Mouse (Mus musculus) lung, embryonic 14.5 days (tissue): Measurements from ENCODE around the gene Nup37. TPM values are rescaled to one million over a fixed set of nuclear protein-coding genes. Genes with fewer than 3 reads are reported as not detected.

Experiments
- ATAC-seq: fragments of 200-750 bp; cut with Nextera tagmentation; 2 replicates; pipeline ENCODE4 v1.8.0; 2017; ENCODE audit warnings: mild to moderate bottlenecking, moderate TSS enrichment, moderate library complexity; ENCODE audit not compliant: insufficient read depth
- DNase-seq: peaks from one replicate; pipeline ENCODE4 v3.0.0-alpha.2; 2015
- H3K27ac ChIP-seq: fragments of 300-500 bp; sonication (generic); 2 replicates; pipeline ENCODE4 v1.5.1; 2014; ENCODE audit warnings: low read depth, mild to moderate bottlenecking, moderate library complexity
- H3K27me3 ChIP-seq: fragments of 300-500 bp; sonication (generic); 2 replicates; pipeline ENCODE4 v1.6.1; 2014; ENCODE audit warnings: low read length, control low read depth; ENCODE audit not compliant: insufficient read depth
- H3K36me3 ChIP-seq: fragments of 300-500 bp; sonication (generic); 2 replicates; pipeline ENCODE4 v1.6.1; 2014; ENCODE audit warnings: control low read depth; ENCODE audit not compliant: insufficient read depth
- H3K4me1 ChIP-seq: fragments of 300-500 bp; sonication (generic); 2 replicates; pipeline ENCODE4 v1.6.1; 2014; ENCODE audit warnings: antibody characterized with exemption, control low read depth; ENCODE audit not compliant: insufficient read depth
- H3K4me2 ChIP-seq: fragments of 300-500 bp; sonication (generic); 2 replicates; pipeline ENCODE4 v1.6.1; 2014; ENCODE audit warnings: mild to moderate bottlenecking
- H3K4me3 ChIP-seq: fragments of 300-500 bp; sonication (generic); 2 replicates; pipeline ENCODE4 v1.5.1; 2014; ENCODE audit warnings: low read depth, low read length
- H3K9ac ChIP-seq: fragments of 300-500 bp; sonication (generic); 2 replicates; pipeline ENCODE4 v1.6.1; 2014
- H3K9me3 ChIP-seq: fragments of 300-500 bp; sonication (generic); 2 replicates; pipeline ENCODE4 v1.6.1; 2016; ENCODE audit warnings: low read depth, low read length, control low read depth
- CTCF ChIP-seq: IDR thresholded peaks from 2 replicates; pipeline ENCODE4 v1.5.1; 2016; ENCODE audit warnings: antibody characterized with exemption, low read depth
- WGBS: fragments of 180-500 bp; shearing (Covaris S2); extraction: QIAGEN DNeasy Blood & Tissue Kit; methylation state at CpG from one replicate; pipeline ENCODE4 v1.1.7; 2014; 5-methylcytosine and 5-hydroxymethylcytosine counted together
- polyA plus RNA-seq: library from polyadenylated mRNA; unstranded; fragments of >200 nt; fragmentation: Nextera tagmentation; extraction: Ambion mirVana; gene quantifications from 2 replicates; pipeline ENCODE4 v1.2.1, GENCODE M21; 2014

Gene Nup37
- polyA plus RNA-seq, 1 experiment from 2014 or later, result 109 TPM

DNA sequence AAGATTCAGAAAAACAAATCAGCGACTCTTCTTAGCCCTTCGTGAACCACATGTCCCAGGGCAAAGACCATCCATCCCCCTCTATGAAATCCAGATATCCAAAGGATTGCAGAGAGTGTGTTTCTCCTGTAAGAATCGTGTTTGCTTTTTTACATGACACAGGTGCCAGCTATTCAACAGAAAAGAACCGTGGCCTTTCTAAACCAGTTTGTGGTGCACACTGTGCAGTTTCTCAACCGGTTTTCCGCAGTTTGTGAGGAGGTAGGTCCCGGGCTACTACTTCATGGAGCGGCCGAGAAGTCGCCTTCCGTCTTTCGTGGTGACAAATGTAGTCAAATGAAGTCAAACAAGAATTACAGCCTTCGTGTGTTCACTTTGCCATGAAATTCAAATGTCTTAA lies 54.9 kb downstream of the Nup37 start:
- WGBS, result 69% methylated on average over 13 of the region's 13 CpGs
- DNase-seq, result peak; percentile 14
- Histone ChIP-seq H3K36me3 (no peaks in the 10 kb centered on the region), H3K4me3 (peak overlapping the region; percentile 56), H3K9me3 (no peaks in the 10 kb centered on the region), H3K4me2 (peak overlapping the region; percentile 63), H3K4me1 (0 out of 2 replicates have a peak, but pooled peaks cover 4% of the 10 kb centered on the region), H3K27me3 (no peaks in the 10 kb centered on the region), H3K27ac (peak overlapping the region; percentile 34), H3K9ac (peak overlapping the region; percentile 65)
- no peak; the same call in 1 of the 2 replicates for ATAC-seq
- no peak for TF ChIP-seq CTCF

DNA sequence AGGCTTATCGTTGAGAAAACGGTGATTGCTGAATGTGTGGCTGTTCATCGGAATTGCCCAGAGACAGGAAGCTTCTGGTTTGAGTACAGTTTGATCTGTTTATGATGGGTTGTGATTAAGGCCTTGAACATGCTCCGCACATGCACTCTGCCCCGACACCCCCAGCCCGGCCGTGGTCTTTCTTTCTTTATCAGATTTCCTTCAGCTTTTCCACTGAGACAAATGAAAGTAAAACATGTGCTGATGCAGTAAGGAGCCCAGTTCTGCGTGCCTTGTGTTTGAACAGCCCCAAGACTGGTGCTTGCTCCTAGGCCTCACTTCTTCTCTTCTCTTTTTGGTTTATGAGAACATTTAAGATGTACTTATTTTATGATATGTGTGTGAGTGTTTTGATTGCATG lies 55.8 kb downstream of the Nup37 start:
- H3K9me3 ChIP-seq, result no peaks in the 10 kb centered on the region
- H3K4me2 ChIP-seq, result no peak overlapping the region
- no peak for ATAC-seq

DNA sequence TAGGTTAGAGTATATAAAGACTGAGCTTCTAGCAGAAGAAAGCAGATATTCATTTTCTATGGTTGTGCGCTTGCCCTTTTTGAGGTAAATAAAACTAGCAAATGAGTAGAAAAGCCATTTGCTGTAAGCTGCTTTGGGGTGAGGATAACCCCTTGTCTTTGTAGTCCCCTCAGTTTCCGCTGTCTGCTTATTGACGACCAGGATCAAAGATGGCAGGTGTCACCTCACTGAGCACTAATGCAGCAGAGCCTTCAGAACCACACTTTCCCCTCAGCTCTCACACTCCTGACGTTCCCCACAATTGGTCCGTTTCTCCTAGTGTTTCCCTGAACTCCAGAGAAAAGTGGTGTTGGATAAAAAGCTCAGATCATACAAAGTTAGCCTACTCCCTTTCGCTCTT lies 56.4 kb downstream of the Nup37 start:
- 0 out of 2 replicates have a peak, but pooled peaks cover 4% of the 10 kb centered on the region for H3K4me1 ChIP-seq
- no peak overlapping the region for H3K4me3 ChIP-seq
- WGBS, result 92% methylated on average over 6 of the region's 6 CpGs
- no peaks in the 10 kb centered on the region for H3K9me3 ChIP-seq
- ATAC-seq (no peak), DNase-seq (no peak)
- H3K36me3 ChIP-seq, result no peaks in the 10 kb centered on the region
- no peak overlapping the region for H3K27ac ChIP-seq
- no peak overlapping the region for H3K9ac ChIP-seq
- no peak overlapping the region for H3K4me2 ChIP-seq
- no peak for TF ChIP-seq CTCF
- H3K27me3 ChIP-seq, result no peaks in the 10 kb centered on the region

More for the DNA sequence above, 55.8 kb downstream of the Nup37 start:
- H3K4me3 ChIP-seq, result no peak overlapping the region
- DNase-seq, result no peak
- H3K9ac ChIP-seq, result no peak overlapping the region
- H3K4me1 ChIP-seq, result 0 out of 2 replicates have a peak, but pooled peaks cover 4% of the 10 kb centered on the region
- TF ChIP-seq CTCF, result no peak
- no peaks in the 10 kb centered on the region for H3K36me3 ChIP-seq
- no peak overlapping the region for H3K27ac ChIP-seq
- no peaks in the 10 kb centered on the region for H3K27me3 ChIP-seq
- 80% methylated on average over 8 of the region's 8 CpGs for WGBS

DNA sequence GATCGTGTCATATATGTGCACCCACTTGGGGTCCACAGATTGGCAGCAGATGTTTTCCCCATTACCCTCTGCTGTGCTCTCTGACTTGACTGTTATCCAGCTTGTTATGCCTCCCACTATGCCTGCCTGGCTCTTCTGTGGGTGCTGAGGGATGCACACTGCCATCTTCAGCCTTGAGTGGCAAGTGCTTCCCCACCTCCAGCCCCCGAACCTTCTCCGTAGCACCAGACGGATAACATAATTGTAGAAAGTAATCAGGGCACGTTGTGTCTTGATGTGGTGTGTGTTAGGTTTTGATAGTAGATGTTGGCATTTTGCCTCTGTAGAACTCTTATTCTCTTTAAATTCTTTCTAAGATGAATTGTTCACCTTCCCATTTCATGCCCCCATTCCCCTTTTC lies 65.9 kb downstream of the Nup37 start:
- Histone ChIP-seq H3K9me3 (no peaks in the 10 kb centered on the region), H3K9ac (no peak overlapping the region), H3K4me1 (no peaks in the 10 kb centered on the region), H3K27me3 (no peaks in the 10 kb centered on the region), H3K4me2 (no peak overlapping the region), H3K4me3 (no peak overlapping the region), H3K27ac (no peak overlapping the region), H3K36me3 (peaks cover 11% of the 10 kb centered on the region)
- ATAC-seq (no peak), DNase-seq (no peak)
- TF ChIP-seq CTCF, result no peak
- 86% methylated on average over 5 of the region's 5 CpGs for WGBS

DNA sequence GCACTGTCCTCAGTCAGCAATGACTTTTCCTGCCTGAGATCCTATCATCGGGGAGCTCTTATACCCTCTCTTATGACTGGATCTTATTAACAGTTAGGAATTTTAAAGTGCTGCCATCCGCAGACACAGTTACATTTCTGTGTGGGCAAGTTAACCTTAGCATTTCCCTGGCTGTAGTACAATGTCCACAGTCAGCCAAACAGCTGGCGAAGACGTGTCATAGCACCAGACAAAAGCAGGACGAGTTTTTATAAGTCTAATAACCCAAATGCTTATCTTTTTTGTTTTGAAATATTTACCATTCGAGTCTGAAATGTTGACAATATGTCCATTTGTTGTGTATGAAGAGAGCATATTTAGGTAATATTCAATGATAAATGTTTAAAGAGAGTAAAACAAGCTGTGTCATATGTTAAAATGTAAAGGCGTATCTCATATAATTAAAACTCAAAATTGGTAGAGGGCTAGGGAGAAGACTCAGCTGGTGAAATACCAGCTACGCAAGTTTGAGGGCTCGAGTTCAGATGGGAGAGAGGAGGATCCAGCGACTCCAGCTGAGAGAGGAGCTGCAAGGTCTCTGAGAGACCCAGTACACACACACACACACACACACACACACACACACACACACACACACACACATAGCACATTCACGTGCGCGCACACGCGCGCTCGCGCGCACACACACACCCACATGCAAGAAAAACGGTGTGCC lies 68.2 kb downstream of the Nup37 start:
- TF ChIP-seq CTCF, result no peak
- no peak overlapping the region for H3K4me2 ChIP-seq
- H3K4me1 ChIP-seq, result no peaks in the 10 kb centered on the region
- no peak overlapping the region for H3K9ac ChIP-seq
- no peaks in the 10 kb centered on the region for H3K9me3 ChIP-seq
- DNase-seq (peak; percentile 57), ATAC-seq (peak; percentile 73)
- peaks cover 11% of the 10 kb centered on the region for H3K36me3 ChIP-seq
- 77% methylated on average over 20 of the region's 20 CpGs for WGBS
- H3K27ac ChIP-seq, result no peak overlapping the region
- H3K27me3 ChIP-seq, result no peaks in the 10 kb centered on the region
- H3K4me3 ChIP-seq, result no peak overlapping the region

DNA sequence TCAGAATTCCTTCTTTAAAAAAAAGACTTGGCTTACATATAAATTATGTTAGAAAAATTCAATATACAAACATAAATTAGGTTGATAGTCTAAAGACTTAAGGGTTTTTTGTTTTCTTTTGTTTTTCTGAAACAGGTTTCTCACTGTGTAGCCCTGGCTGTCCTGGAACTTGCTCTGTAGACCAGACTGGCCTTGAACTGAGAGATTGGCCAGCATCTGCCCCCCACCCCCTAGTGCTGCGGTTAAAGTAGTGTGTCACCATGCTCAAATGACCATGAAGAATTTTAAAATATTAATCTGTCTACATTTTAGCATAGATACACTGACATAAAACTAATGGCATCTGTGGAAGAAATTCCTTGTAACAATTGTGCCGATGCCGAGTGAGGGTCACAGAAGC lies 71.4 kb downstream of the Nup37 start:
- Histone ChIP-seq H3K4me3 (no peak overlapping the region), H3K4me1 (no peaks in the 10 kb centered on the region), H3K9ac (no peak overlapping the region), H3K9me3 (no peaks in the 10 kb centered on the region), H3K27ac (no peak overlapping the region), H3K36me3 (peaks cover 16% of the 10 kb centered on the region), H3K4me2 (no peak overlapping the region), H3K27me3 (no peaks in the 10 kb centered on the region)
- TF ChIP-seq CTCF, result no peak
- DNase-seq (no peak), ATAC-seq (no peak)
- WGBS, result 89% methylated on average over 3 of the region's 3 CpGs

DNA sequence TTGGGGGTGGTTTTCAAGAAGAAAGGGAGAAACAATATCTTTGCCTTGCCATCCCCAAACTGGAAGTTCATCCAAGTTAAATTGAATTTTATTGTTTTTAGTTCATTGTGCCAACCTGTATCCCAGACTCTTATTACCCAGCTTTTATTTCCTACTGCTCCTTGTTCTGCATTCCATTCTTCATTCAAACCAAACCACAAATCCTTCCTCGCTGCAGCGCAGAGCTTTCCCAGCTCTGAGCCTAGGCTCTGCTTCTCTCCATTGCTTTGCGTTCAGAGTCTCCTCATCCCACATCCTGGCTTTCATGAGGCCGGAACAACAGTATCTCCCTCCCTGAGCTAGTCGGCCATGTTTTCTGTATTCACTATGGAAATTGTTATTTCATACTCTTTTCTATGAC lies 74.9 kb downstream of the Nup37 start:
- H3K4me3 ChIP-seq, result no peak overlapping the region
- no peaks in the 10 kb centered on the region for H3K27me3 ChIP-seq
- H3K9ac ChIP-seq, result no peak overlapping the region
- no peak overlapping the region for H3K4me2 ChIP-seq
- ATAC-seq (no peak), DNase-seq (no peak)
- WGBS, result 91% methylated on average over 5 of the region's 5 CpGs
- peaks cover 9% of the 10 kb centered on the region; the same call in 1 of the 2 replicates for H3K36me3 ChIP-seq
- H3K27ac ChIP-seq, result no peak overlapping the region
- TF ChIP-seq CTCF, result no peak
- no peaks in the 10 kb centered on the region for H3K9me3 ChIP-seq
- H3K4me1 ChIP-seq, result no peaks in the 10 kb centered on the region
